Mouse (Mus musculus) kidney, adult 2 months (tissue): ENCODE measurements around the gene Abtb1. TPM values are rescaled to one million over a fixed set of nuclear protein-coding genes. Genes with fewer than 3 reads are reported as not detected.
A peak's percentile ranks its signal among the peaks of the same experiment; 100 is the strongest.

Experiments
- DNase-seq: peaks from one replicate; pipeline ENCODE4 v3.0.0; 2021
- H3K27ac ChIP-seq: fragments of 200-500 bp; 2 replicates; pipeline ENCODE4 v1.5.1; 2012; ENCODE audit warnings: low read depth, low read length, control low read depth, inconsistent platforms; ENCODE audit not compliant: insufficient read depth
- H3K27me3 ChIP-seq: fragments of 200-500 bp; replicated peaks from 2 replicates; pipeline ENCODE4 v1.6.1; 2012; ENCODE audit warnings: mild to moderate bottlenecking, moderate library complexity, low read length, inconsistent platforms; ENCODE audit not compliant: control insufficient read depth, insufficient read depth
- H3K36me3 ChIP-seq: fragments of 200-500 bp; 2 replicates; pipeline ENCODE4 v1.6.1; 2012; ENCODE audit warnings: mild to moderate bottlenecking, moderate library complexity, low read length, inconsistent platforms; ENCODE audit not compliant: control insufficient read depth, insufficient read depth
- H3K4me1 ChIP-seq: fragments of 200-500 bp; 2 replicates; pipeline ENCODE4 v1.6.1; 2011; ENCODE audit warnings: low read length; ENCODE audit not compliant: control insufficient read depth, insufficient read depth
- H3K4me3 ChIP-seq: fragments of 200-500 bp; 2 replicates; pipeline ENCODE4 v1.5.1; 2011; ENCODE audit warnings: mild to moderate bottlenecking, low read depth, low read length, control low read depth; ENCODE audit not compliant: insufficient read depth
- CTCF ChIP-seq: fragments of 200-500 bp; conservative IDR thresholded peaks from 2 replicates; pipeline ENCODE4 v1.5.1; 2011; ENCODE audit warnings: low read depth, mild to moderate bottlenecking, control low read depth, low read length, moderate library complexity, mixed read lengths; ENCODE audit not compliant: insufficient read depth, insufficient read length
- POLR2A ChIP-seq: fragments of 200-500 bp; IDR thresholded peaks from one replicate; pipeline ENCODE4 v1.6.1; 2011; ENCODE audit warnings: low read depth, low read length, control low read depth
- WGBS: fragments of 180-500 bp; shearing (Covaris S2); methylation state at CpG from one replicate; pipeline ENCODE4 v1.1.7; 2018; 5-methylcytosine and 5-hydroxymethylcytosine counted together
- polyA plus RNA-seq: library from polyadenylated mRNA; depleted of rRNA; stranded (reverse); fragments of >200 nt; gene quantifications from 2 replicates; pipeline ENCODE4 v1.2.3, GENCODE M21; 2012

Abtb1 gene
- polyA plus RNA-seq, 1 experiment = 52.8 TPM

DNA sequence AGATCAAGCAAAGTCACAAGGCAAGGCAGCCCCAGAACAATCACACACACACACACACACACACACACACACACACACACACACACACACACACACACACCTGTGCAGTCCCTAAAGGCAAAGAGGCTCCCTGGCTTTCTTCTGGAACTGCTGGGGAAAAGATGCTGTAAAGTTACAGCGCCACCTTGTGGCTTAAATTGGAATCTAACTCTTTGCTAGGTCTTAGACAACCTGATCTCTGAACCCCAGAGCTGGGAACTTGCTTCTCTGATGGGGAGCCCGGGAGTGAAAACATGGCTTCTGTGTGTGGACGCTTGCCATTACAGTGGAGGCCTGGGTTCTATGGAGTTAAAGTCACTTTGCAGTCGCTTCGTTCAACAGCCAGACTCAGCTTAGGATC, 13.9 kb upstream of the Abtb1 start:
- TF ChIP-seq POLR2A = no peak
- peak; percentile 61 for TF ChIP-seq CTCF

DNA sequence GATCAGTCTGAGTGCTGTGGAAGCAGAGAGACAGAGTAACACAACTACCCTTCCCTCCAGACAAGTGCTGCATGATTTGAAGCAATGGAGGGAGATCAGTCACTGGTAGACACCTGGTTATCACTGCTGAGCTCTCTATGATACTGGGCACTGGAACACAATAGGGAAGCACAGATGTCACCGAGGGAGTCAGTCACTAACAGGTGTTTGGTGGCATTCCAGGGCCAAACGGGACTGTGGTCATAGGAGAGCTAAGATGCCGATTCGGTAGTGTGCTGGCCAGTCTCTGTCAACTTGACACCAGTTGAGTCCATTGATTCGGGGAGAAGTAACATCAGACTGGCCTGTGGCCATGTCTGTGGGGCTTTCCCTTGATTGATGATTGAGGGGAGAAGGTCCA, 12.7 kb upstream of the Abtb1 start:
- TF ChIP-seq POLR2A (no peak), CTCF (no peak)

More for the DNA sequence above, 13.9 kb upstream of the Abtb1 start:
- H3K4me1 ChIP-seq = peaks cover 5% of the 10 kb centered on the region; the same call in 1 of the 2 replicates
- H3K4me3 ChIP-seq = no peak overlapping the region
- 23% methylated on average over 5 of the region's 5 CpGs for WGBS
- H3K27me3 ChIP-seq = no peaks in the 10 kb centered on the region
- H3K27ac ChIP-seq = no peak overlapping the region
- DNase-seq = peak; percentile 72
- no peaks in the 10 kb centered on the region for H3K36me3 ChIP-seq

DNA sequence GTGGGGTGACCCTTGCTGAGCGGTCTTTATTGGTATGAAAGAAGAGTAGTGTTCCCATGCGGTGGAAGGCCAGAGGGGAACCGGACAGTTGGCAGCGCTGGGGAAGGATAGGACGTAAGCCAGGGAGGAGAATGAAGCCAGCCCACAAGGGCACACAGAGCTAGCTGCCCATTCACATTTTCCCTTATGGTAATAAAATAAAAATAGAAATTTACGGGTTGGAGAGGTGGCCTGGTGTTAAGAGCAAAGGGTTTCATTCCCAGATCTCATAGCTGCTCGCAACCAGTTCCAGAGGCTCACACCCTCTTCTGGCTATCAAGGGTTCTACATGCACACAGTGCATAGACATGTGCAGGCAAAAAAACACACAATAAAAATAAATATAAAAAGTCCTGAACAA, 8.2 kb upstream of the Abtb1 start:
- 87% methylated on average over 7 of the region's 7 CpGs for WGBS

More for the DNA sequence above, 12.7 kb upstream of the Abtb1 start:
- Histone ChIP-seq H3K27ac (no peak overlapping the region), H3K36me3 (no peaks in the 10 kb centered on the region), H3K27me3 (no peaks in the 10 kb centered on the region), H3K4me1 (peaks cover 5% of the 10 kb centered on the region; the same call in 1 of the 2 replicates), H3K4me3 (no peak overlapping the region)
- WGBS = 71% methylated on average over 5 of the region's 5 CpGs
- no peak for DNase-seq

DNA sequence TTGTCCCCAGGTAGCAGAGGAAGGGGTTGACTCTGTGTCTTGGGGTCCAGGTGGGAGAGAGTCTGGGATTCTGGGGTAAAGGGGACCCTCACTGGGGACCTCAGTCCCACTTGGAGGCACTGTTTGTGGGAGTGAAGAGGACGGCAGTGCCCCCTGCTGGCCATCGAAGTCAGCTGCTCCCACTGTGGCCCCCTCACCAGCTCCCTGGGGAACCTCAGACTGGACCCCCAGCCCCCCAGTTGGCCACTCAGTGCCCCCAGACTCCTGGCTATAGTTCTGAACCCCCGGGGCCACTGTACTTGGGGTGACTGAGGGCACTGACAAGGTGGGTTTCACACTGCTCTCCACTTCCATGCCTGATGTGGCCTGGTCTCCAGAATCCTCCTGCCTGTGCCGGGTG, 7.5 kb upstream of the Abtb1 start:
- 49% methylated on average over 4 of the region's 4 CpGs for WGBS
- H3K27ac ChIP-seq = no peak overlapping the region
- TF ChIP-seq POLR2A = no peak
- TF ChIP-seq CTCF = peak; percentile 45; the same call in 1 of the 2 replicates
- H3K4me3 ChIP-seq = no peak overlapping the region
- DNase-seq = no peak
- H3K4me1 ChIP-seq = no peaks in the 10 kb centered on the region
- H3K36me3 ChIP-seq = no peaks in the 10 kb centered on the region
- H3K27me3 ChIP-seq = no peaks in the 10 kb centered on the region

More for the DNA sequence above, 8.2 kb upstream of the Abtb1 start:
- DNase-seq = no peak
- TF ChIP-seq CTCF (no peak), POLR2A (no peak)
- Histone ChIP-seq H3K27me3 (no peaks in the 10 kb centered on the region), H3K4me3 (no peak overlapping the region), H3K27ac (no peak overlapping the region), H3K36me3 (no peaks in the 10 kb centered on the region), H3K4me1 (no peaks in the 10 kb centered on the region)

DNA sequence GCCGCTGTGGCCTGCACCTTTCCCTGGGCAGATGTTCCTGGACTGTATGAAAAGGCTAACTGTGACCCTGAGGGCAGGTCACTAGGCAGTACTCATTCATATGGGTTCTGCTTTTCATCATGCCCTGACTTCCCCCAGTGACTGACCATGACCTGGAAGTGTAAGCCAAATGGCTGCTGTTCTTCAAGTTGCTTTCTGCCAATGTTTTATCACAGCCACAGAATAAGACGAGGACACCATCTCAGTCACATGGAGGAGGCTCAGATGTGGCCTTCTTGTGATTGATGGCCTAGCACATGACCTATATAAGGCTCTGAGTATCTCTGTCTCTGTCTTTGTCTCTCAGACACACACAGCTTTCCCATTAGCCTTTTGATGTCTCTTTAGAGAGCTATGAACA, 5.8 kb upstream of the Abtb1 start:
- H3K27ac ChIP-seq = no peak overlapping the region
- 67% methylated on average over 2 of the region's 2 CpGs for WGBS
- H3K4me1 ChIP-seq = 0 out of 2 replicates have a peak, but pooled peaks cover 4% of the 10 kb centered on the region
- H3K4me3 ChIP-seq = no peak overlapping the region
- no peaks in the 10 kb centered on the region for H3K27me3 ChIP-seq
- no peaks in the 10 kb centered on the region for H3K36me3 ChIP-seq
- TF ChIP-seq POLR2A = no peak
- no peak for TF ChIP-seq CTCF
- no peak for DNase-seq

DNA sequence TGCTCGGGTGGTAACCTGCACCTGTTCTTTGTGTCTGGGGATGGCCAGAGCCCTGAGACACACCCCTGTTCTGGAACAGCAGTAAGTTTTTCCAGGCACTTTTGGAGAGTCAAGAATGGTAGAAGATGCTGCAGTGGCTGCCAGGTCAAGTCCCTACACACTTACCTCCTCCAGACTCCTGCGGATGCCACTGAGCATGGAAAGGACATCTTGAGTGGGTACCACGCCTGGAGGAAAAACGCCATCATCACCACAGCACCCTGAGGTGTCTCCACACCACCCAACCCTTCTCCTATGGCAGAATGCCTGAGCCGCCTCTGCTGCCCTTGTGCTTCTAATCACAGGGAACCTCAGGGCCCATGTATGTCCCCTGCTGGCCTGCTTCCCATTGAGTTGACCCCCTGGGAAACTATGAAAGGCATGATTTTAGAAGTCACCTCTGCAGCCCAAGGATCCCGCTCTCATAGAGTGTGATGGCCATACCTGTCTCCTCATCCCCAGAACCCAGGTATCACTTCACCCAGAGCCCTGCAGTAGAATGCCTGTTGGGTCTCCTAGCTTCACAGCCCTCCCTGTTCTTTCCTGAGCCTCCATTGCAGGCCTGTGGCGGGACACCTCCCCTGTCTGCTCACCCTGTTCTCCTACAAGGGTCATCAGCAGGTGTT, 3.2 kb upstream of the Abtb1 start:
- peaks cover 11% of the 10 kb centered on the region for H3K4me1 ChIP-seq
- WGBS = 95% methylated on average over 7 of the region's 7 CpGs
- H3K27me3 ChIP-seq = no peaks in the 10 kb centered on the region
- TF ChIP-seq CTCF (no peak), POLR2A (no peak)
- H3K36me3 ChIP-seq = no peaks in the 10 kb centered on the region
- no peak for DNase-seq
- H3K4me3 ChIP-seq = no peak overlapping the region
- no peak overlapping the region for H3K27ac ChIP-seq

DNA sequence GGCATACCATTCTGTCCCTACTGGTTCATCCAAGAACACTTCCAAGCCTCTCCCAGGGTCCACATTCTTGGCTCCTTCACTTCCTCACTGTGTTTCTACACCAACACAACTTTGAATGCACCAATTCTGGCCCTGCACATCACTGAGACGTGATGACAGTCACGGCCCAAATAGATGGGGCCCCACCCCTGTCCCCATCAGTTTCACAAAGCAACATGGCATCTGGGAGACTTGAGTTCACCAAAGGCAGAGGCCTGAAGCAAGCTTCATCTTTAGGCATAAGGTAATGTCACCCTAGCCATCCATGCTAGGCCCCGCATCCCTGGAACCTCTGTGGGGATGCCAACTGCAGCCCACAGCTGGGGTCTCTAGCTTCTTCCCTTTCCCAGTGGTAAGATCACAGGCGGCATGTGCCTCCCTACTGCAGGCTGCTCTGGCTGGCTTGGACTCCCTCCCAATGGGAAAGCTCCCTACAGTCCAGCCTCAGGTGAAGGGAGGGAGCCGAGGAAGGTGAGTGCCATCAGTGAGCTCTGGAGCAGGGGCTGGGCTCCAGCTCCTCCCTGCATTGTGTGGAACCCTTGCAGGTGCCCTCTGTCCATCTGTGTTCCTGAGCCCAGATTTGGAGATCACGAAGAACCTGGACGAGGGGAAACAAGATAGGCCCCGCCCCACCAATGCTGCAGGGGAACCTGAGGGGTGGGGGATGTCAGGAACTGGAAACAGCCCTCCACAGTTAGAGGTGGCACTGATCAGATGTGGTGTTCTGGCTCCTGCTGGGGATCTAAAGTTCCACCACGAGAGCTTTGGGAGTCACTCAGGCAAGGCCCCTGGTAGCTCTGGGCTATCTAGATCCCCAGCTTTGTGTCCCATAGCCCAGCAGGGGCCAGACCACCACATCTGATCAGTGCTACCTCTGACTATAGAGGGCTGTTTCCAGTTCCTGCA, 2.3 kb upstream of the Abtb1 start:
- 86% methylated on average over 9 of the region's 9 CpGs for WGBS
- DNase-seq = no peak
- no peak overlapping the region for H3K4me3 ChIP-seq
- H3K27me3 ChIP-seq = no peaks in the 10 kb centered on the region
- no peak overlapping the region for H3K27ac ChIP-seq
- no peaks in the 10 kb centered on the region for H3K36me3 ChIP-seq
- H3K4me1 ChIP-seq = peaks cover 11% of the 10 kb centered on the region
- TF ChIP-seq CTCF = no peak
